Mouse (Mus musculus) hindbrain, embryonic 16.5 days (tissue): ENCODE results near the gene Ift122. TPM values are rescaled to one million over a fixed set of nuclear protein-coding genes. Genes with fewer than 3 reads are reported as not detected.

Experiments used
- ATAC-seq: fragments of 200-750 bp; cut with Nextera tagmentation; 2 replicates; pipeline ENCODE4 v1.8.0; 2017; ENCODE audit warnings: moderate TSS enrichment, moderate library complexity
- H3K27ac ChIP-seq: fragments of 300-500 bp; sonication (generic); 2 replicates; pipeline ENCODE4 v1.5.1; 2014; ENCODE audit warnings: low read depth, mild to moderate bottlenecking, control low read depth, low read length, moderate library complexity
- H3K27me3 ChIP-seq: fragments of 300-500 bp; sonication (generic); replicated peaks from 2 replicates; pipeline ENCODE4 v1.6.1; 2014; ENCODE audit warnings: low read length; ENCODE audit not compliant: control insufficient read depth, insufficient read depth
- H3K36me3 ChIP-seq: fragments of 300-500 bp; sonication (generic); 2 replicates; pipeline ENCODE4 v1.6.1; 2014; ENCODE audit warnings: mild to moderate bottlenecking, low read length, moderate library complexity, mixed read lengths; ENCODE audit not compliant: control insufficient read depth, insufficient read depth
- H3K4me1 ChIP-seq: fragments of 300-500 bp; sonication (generic); 2 replicates; pipeline ENCODE4 v1.6.1; 2014; ENCODE audit warnings: low read depth, low read length; ENCODE audit not compliant: control insufficient read depth, insufficient read depth
- H3K4me2 ChIP-seq: fragments of 300-500 bp; sonication (generic); 2 replicates; pipeline ENCODE4 v1.6.1; 2014; ENCODE audit warnings: mild to moderate bottlenecking, low read length, control low read depth, moderate library complexity
- H3K4me3 ChIP-seq: fragments of 300-500 bp; sonication (generic); 2 replicates; pipeline ENCODE4 v1.5.1; 2014; ENCODE audit warnings: mild to moderate bottlenecking, low read length, control low read depth, moderate library complexity
- H3K9ac ChIP-seq: fragments of 300-500 bp; sonication (generic); 2 replicates; pipeline ENCODE4 v1.6.1; 2014; ENCODE audit warnings: low read depth, mild to moderate bottlenecking, control low read depth, low read length, moderate library complexity
- H3K9me3 ChIP-seq: fragments of 300-500 bp; sonication (generic); 2 replicates; pipeline ENCODE4 v1.6.1; 2014; ENCODE audit warnings: mild to moderate bottlenecking, low read length, moderate library complexity; ENCODE audit not compliant: control insufficient read depth
- WGBS: fragments of 180-500 bp; shearing (Covaris S2); extraction: QIAGEN DNeasy Blood & Tissue Kit; methylation state at CpG from one replicate; pipeline ENCODE4 v1.1.7; 2014; 5-methylcytosine and 5-hydroxymethylcytosine counted together
- polyA plus RNA-seq: library from polyadenylated mRNA; unstranded; fragments of >200 nt; fragmentation: Nextera tagmentation; extraction: Ambion mirVana; gene quantifications from 2 replicates; pipeline ENCODE4 v1.2.1, GENCODE M21; 2015

The Ift122 gene
- polyA plus RNA-seq, 1 experiment from 2014 or later = 31.4 TPM

DNA sequence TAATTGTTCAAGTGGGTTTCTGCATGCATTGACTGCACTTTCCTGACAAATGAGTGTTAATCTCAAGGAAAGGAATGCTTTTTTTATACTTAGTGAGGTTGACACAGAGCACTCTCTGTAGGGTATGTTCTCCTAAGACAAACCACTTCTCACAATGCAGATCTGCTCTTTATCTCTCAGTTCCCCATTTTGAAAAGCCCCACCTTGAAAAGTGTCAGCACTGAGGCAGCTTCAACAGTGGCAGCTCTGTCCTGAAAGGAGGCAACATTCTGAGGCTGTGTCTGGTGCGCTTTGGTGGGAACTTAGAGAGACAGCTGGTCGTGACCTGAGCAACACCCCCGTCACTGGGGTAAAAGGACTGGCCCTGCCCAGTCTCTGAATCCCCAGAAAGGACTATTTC is 55.8 kb downstream of the Ift122 start:
- Histone ChIP-seq H3K36me3 (no peaks in the 10 kb centered on the region), H3K9ac (no peak overlapping the region), H3K27ac (no peak overlapping the region), H3K4me3 (no peak overlapping the region), H3K4me1 (peaks cover 4% of the 10 kb centered on the region), H3K4me2 (no peak overlapping the region), H3K27me3 (no peaks in the 10 kb centered on the region), H3K9me3 (no peaks in the 10 kb centered on the region)
- WGBS = 62% methylated on average over 3 of the region's 3 CpGs
- ATAC-seq = no peak

DNA sequence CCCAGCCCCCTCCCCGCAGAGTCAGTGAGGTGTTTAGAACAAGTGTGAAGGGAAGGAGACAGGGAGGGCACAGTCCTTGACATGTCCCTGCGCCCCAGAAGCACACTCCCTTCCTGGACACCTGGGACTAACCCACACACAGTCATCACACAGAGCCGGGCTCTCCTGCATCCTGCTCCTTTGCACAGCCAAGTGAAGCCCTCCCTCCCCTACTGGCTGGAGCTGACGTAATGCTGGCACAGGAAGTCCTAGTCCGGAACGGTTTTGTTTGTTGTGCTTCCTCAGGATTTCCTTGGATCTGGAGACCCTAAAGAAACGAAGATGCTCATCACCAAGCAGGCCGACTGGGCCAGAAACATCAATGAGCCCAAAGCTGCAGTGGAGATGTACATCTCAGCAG is 56.7 kb downstream of the Ift122 start:
- Histone ChIP-seq H3K27ac (no peak overlapping the region), H3K9me3 (no peaks in the 10 kb centered on the region), H3K4me2 (no peak overlapping the region), H3K4me1 (peaks cover 4% of the 10 kb centered on the region), H3K36me3 (no peaks in the 10 kb centered on the region), H3K9ac (no peak overlapping the region), H3K4me3 (no peak overlapping the region), H3K27me3 (no peaks in the 10 kb centered on the region)
- 0 out of 2 replicates have a peak, but pooled peaks have one; percentile 31 for ATAC-seq
- WGBS = 67% methylated on average over 8 of the region's 8 CpGs

DNA sequence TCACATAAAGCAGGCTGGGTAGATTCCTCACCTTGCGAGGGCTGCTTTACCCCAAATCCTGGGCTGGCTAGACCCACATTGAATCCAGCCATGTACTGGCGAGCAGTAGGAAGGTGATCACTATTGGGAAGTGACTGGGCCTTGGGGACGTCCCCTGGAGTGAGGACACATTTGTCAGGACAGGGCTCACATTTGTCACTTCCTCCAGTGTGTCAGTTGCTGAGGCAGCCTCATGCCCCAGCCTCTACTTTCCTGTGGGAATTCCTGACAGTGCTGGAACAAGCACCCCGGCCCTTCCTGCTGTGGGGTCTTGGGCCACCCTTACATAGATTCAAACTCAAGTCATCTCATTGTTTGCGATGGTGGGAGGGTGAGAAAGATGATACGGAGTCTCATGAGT is 58.5 kb downstream of the Ift122 start:
- no peak overlapping the region for H3K4me3 ChIP-seq
- H3K4me1 ChIP-seq = peaks cover 8% of the 10 kb centered on the region
- H3K9me3 ChIP-seq = no peaks in the 10 kb centered on the region
- no peak overlapping the region for H3K27ac ChIP-seq
- H3K4me2 ChIP-seq = no peak overlapping the region
- 83% methylated on average over 6 of the region's 6 CpGs for WGBS
- H3K36me3 ChIP-seq = no peaks in the 10 kb centered on the region
- ATAC-seq = no peak
- no peaks in the 10 kb centered on the region for H3K27me3 ChIP-seq
- no peak overlapping the region for H3K9ac ChIP-seq

DNA sequence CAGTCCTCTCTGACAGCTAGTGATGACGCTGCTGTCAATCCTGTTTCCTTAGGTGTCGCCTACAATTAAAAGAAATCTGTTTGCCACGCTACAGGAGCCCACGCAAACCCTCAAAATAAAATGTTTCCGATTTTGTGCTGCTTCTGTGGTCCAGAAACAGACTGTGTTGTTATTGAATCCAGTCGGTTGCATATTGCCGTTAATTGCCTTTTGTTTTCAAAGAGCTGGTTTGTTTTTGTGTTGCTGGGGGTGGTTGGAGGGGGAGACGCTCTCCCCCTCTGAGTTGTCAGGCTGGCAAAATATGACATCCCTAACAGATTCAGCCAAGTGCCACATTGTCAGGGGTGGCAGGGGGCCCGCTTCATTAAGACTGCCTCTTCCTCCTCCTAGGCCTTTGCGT is 60.2 kb downstream of the Ift122 start:
- Histone ChIP-seq H3K4me1 (peaks cover 8% of the 10 kb centered on the region), H3K27ac (no peak overlapping the region; the same call in 1 of the 2 replicates), H3K9me3 (no peaks in the 10 kb centered on the region), H3K36me3 (peaks cover 1% of the 10 kb centered on the region), H3K9ac (no peak overlapping the region), H3K4me2 (no peak overlapping the region), H3K27me3 (no peaks in the 10 kb centered on the region), H3K4me3 (no peak overlapping the region)
- ATAC-seq = no peak
- WGBS = 76% methylated on average over 10 of the region's 10 CpGs

DNA sequence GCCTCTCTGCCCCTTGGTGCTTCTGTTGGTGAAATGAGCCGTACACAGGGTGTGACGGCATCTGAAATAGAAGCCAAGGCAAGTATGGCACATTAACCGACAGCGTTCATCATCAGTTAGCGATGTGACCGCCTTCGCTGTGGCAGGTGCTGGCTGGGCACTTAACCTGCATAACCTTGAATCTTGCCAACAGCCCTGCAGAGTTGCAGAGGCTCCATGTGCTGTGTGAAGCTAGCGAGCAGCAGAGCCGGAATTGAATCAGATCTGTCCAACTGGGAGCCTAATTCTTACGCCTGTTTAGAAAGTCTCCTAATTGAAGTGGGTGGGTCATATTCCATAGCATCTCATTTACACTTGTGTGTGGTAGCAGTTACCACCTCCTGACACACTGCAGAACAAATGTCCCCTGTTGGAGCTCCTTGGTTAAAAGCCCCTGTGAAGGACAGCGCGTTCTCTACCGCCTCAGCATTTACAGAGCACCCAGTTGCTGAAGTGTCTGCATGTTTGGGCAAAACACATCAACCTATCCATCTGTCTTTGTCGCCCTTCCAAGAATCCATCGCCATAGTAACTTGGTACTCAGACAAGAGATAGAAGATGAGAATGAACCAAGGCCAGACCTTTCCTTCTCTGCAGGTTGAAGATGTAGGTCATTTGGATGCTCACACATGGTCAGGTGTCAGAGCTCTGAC is 61.4 kb downstream of the Ift122 start:
- peak overlapping the region; percentile 53 for H3K27ac ChIP-seq
- peaks cover 2% of the 10 kb centered on the region for H3K36me3 ChIP-seq
- H3K4me1 ChIP-seq = peaks cover 8% of the 10 kb centered on the region
- H3K27me3 ChIP-seq = no peaks in the 10 kb centered on the region
- peak; percentile 35 for ATAC-seq
- H3K9me3 ChIP-seq = no peaks in the 10 kb centered on the region
- H3K4me2 ChIP-seq = no peak overlapping the region
- 59% methylated on average over 15 of the region's 15 CpGs for WGBS
- H3K4me3 ChIP-seq = no peak overlapping the region
- peak overlapping the region; percentile 1; the same call in 1 of the 2 replicates for H3K9ac ChIP-seq

DNA sequence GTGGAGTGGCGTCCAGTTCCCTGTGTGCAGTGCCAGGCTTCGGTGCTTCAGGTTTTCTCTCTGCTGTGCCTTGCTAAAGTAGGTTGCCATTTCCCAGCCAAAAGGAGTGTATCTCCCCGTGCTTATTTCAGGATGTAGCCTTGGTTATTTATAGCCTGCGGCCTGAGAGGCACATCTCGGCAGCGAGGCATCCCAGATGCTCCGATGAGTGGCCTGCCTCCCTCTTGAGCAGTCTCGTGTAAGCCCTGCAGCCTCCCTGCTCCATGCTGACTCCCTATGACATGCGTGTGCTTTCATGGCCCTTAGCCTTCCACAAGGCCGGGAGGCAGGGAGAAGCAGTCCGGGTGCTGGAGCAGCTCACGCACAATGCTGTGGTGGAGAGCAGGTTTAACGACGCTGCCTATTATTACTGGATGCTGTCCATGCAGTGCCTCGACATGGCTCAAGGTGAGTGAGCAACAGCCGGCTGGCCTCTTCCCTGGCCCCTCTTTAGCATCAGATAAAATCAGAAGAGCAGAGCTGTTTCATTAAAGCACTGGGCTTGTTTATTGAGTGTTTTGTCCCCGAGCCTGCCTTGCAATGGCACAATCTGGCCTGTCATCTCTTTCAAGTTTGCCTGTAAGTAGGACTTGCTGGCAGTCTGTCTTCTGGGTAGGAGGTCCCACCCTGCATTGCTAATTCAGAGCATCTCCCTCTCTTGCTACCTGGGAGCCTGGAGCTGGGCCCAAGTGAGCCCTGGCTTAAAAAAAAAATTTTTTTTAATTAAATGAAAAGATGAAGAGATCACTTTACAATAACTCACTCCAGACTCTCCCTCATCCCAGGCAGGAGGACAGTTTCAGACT is 62.6 kb downstream of the Ift122 start:
- Histone ChIP-seq H3K9me3 (no peaks in the 10 kb centered on the region), H3K4me1 (peaks cover 8% of the 10 kb centered on the region), H3K9ac (no peak overlapping the region), H3K4me2 (no peak overlapping the region), H3K36me3 (peaks cover 2% of the 10 kb centered on the region), H3K27me3 (no peaks in the 10 kb centered on the region), H3K27ac (peak overlapping the region; percentile 35; the same call in 1 of the 2 replicates), H3K4me3 (no peak overlapping the region)
- 70% methylated on average over 17 of the region's 17 CpGs for WGBS
- no peak for ATAC-seq

DNA sequence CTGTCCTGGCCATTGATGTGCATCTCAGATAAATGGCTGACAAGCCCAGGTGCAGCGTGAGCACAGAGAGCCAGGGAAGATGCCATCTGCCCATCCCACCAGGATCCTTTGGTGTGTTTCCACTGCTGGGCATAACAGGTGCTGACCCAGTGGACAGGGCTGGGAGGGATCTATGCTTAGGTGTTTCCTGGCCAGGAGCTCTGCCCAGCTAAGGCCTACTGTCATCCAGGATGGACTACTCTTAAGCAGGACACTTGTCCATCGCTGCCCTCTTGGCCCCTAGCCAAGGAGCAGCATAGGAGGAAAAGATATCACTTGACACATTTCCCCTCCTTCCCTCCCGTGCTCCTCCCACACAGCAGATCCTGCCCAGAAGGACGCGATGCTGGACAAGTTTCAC is 63.3 kb downstream of the Ift122 start:
- Histone ChIP-seq H3K27me3 (no peaks in the 10 kb centered on the region), H3K27ac (0 out of 2 replicates have a peak overlapping the region, but pooled peaks have one; percentile 14), H3K9ac (no peak overlapping the region), H3K4me1 (peaks cover 8% of the 10 kb centered on the region), H3K4me2 (no peak overlapping the region), H3K4me3 (no peak overlapping the region), H3K36me3 (peaks cover 2% of the 10 kb centered on the region), H3K9me3 (no peaks in the 10 kb centered on the region)
- ATAC-seq = no peak
- 75% methylated on average over 5 of the region's 5 CpGs for WGBS

DNA sequence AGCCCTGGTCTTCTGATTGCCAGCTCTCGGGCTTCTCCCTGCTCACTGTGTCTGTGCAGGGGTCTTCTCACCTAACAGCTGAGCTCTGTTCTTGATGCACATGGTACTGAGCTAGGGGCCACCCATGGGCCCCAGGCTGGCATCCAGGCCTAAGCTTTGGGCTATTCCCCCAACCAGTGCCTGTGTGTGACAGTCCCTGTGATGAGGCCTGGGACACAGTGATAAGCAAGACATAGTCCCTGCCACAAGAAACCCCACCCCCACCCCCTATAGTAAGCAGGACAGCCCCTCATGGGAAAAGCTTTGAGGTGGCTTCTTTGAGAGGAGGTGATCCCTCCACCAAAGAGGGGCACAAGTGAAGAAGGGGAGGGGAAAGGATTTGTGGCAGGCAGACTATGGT is 65.3 kb downstream of the Ift122 start:
- peaks cover 8% of the 10 kb centered on the region for H3K4me1 ChIP-seq
- no peak overlapping the region for H3K9ac ChIP-seq
- no peak overlapping the region for H3K4me2 ChIP-seq
- H3K27ac ChIP-seq = no peak overlapping the region
- WGBS = 85% methylated on average over 1 of the region's 1 CpGs
- H3K27me3 ChIP-seq = no peaks in the 10 kb centered on the region
- H3K4me3 ChIP-seq = no peak overlapping the region
- ATAC-seq = no peak
- no peaks in the 10 kb centered on the region for H3K9me3 ChIP-seq
- peaks cover 2% of the 10 kb centered on the region for H3K36me3 ChIP-seq

DNA sequence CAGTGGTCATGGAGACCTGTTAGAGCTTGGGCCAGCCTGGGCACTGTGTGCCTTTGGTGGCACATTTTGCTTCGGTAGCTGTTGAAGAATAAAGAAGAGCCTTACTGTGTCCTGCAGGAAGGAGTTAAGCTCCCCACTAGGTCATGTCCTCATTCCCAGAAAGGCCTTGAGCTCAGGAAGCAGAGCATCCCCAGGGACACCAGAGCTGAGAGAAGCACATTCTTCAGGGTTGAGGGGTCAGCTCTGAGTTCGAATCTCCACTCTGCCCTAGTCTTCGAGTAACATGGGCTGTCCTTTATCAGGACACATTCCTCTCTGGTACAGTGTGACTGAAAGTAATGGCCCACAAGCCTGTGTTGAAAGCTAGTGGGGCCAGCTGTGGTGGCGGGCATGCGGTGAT is 66.6 kb downstream of the Ift122 start:
- Histone ChIP-seq H3K9me3 (no peaks in the 10 kb centered on the region), H3K4me2 (no peak overlapping the region), H3K9ac (no peak overlapping the region), H3K27me3 (no peaks in the 10 kb centered on the region), H3K27ac (no peak overlapping the region), H3K4me3 (no peak overlapping the region), H3K4me1 (peaks cover 3% of the 10 kb centered on the region), H3K36me3 (peaks cover 4% of the 10 kb centered on the region)
- ATAC-seq = no peak
- 88% methylated on average over 5 of the region's 5 CpGs for WGBS
